Mouse (Mus musculus): Measurements from ENCODE around the gene Gas7. TPM values are rescaled to one million over a fixed set of nuclear protein-coding genes. Genes with fewer than 3 reads are reported as not detected.

Gas7 gene
- polyA plus RNA-seq, 2 experiments from 2014 or later: 0.34 to 0.52 TPM

GRCm38 (mm10) chr11:67577472-67577871, 122.2 kb downstream of the Gas7 start:
- ATAC-seq: no peak

GRCm38 (mm10) chr11:67577994-67578393, 122.8 kb downstream of the Gas7 start:
- ATAC-seq: no peak

- ATAC-seq: no peak
Observed at GRCm38 (mm10) chr11:67579136-67579535, 123.9 kb downstream of the Gas7 start.

GRCm38 (mm10) chr11:67581549-67581948, 126.3 kb downstream of the Gas7 start:
- no peak for ATAC-seq

- no peak for ATAC-seq
Observed at GRCm38 (mm10) chr11:67582570-67582969, 127.3 kb downstream of the Gas7 start.

- no peak for ATAC-seq
Observed at GRCm38 (mm10) chr11:67585016-67585415, 129.8 kb downstream of the Gas7 start.

- no peak for ATAC-seq
Observed at GRCm38 (mm10) chr11:67585629-67586028, 130.4 kb downstream of the Gas7 start.

- no peak for ATAC-seq
Observed at GRCm38 (mm10) chr11:67586231-67586994, 131.2 kb downstream of the Gas7 start.

GRCm38 (mm10) chr11:67588196-67588827, 133.1 kb downstream of the Gas7 start:
- no peak for ATAC-seq

- ATAC-seq: no peak
Observed at GRCm38 (mm10) chr11:67588828-67589314, 133.6 kb downstream of the Gas7 start.

- ATAC-seq: no peak
Observed at GRCm38 (mm10) chr11:67596233-67596632, 141.0 kb downstream of the Gas7 start.

- no peak for ATAC-seq
Observed at GRCm38 (mm10) chr11:67596856-67597255, 141.6 kb downstream of the Gas7 start.

- no peak for ATAC-seq
Observed at GRCm38 (mm10) chr11:67597388-67597787, 142.2 kb downstream of the Gas7 start.

- ATAC-seq: no peak
Observed at GRCm38 (mm10) chr11:67599141-67599540, 143.9 kb downstream of the Gas7 start.

GRCm38 (mm10) chr11:67600710-67601430, 145.6 kb downstream of the Gas7 start:
- ATAC-seq: no peak

GRCm38 (mm10) chr11:67602711-67603369, 147.6 kb downstream of the Gas7 start:
- ATAC-seq: no peak

- ATAC-seq: no peak
Observed at GRCm38 (mm10) chr11:67604481-67604880, 149.2 kb downstream of the Gas7 start.

GRCm38 (mm10) chr11:67608114-67608683, 153.0 kb downstream of the Gas7 start:
- ATAC-seq: no peak

- no peak for ATAC-seq
Observed at GRCm38 (mm10) chr11:67612158-67612839, 157.1 kb downstream of the Gas7 start.

GRCm38 (mm10) chr11:67616557-67617239, 161.5 kb downstream of the Gas7 start:
- ATAC-seq: no peak

- no peak for ATAC-seq
Observed at GRCm38 (mm10) chr11:67622340-67622739, 167.1 kb downstream of the Gas7 start.
